Mouse (Mus musculus) small intestine, adult 10 weeks (tissue): ENCODE results near the gene Papola. TPM values are rescaled to one million over a fixed set of nuclear protein-coding genes. Genes with fewer than 3 reads are reported as not detected.

ENCODE experiments used
- polyA plus RNA-seq: library from polyadenylated mRNA; stranded (reverse); fragments of 350-450 nt; fragmentation: Illumina TruSeq; extraction: RNeasy Lipid Tissue Mini Kit (QIAGEN cat#74804); gene quantifications from one replicate; pipeline ENCODE4 v1.2.3, GENCODE M21; 2014; ENCODE audit warnings: low replicate concordance

The Papola gene
- 485 TPM for polyA plus RNA-seq

GRCm38 (mm10) chr12:105784196-105784999, at the start of gene Papola:
Papola (plus strand) TSS chr12:105784694.

Other genes starting within 250 kb of the Papola start
- 1.7 TPM for gene Bdkrb2, start 221.5 kb upstream of the Papola start, polyA plus RNA-seq
- not detected for gene Bdkrb1, start 181.6 kb upstream of the Papola start, polyA plus RNA-seq
- gene Gskip, start 99.9 kb upstream of the Papola start, polyA plus RNA-seq = 52.7 TPM
- gene Atg2b, start 99.5 kb upstream of the Papola start, polyA plus RNA-seq = 9.9 TPM
- 0.52 TPM for gene Ak7, start 78.7 kb upstream of the Papola start, polyA plus RNA-seq
- 26.4 TPM for gene Vrk1, start 225.5 kb downstream of the Papola start, polyA plus RNA-seq